Mouse (Mus musculus) heart, postnatal 0 days (tissue): ENCODE data around the gene Bmp2k.

ENCODE experiments used
- CTCF ChIP-seq: IDR thresholded peaks from 2 replicates; pipeline ENCODE4 v1.5.1; 2016; ENCODE audit warnings: antibody characterized with exemption, control low read depth, low read depth
- EP300 ChIP-seq: IDR thresholded peaks from 2 replicates; pipeline ENCODE4 v1.6.1; 2016; ENCODE audit warnings: antibody characterized with exemption, low read depth

DNA sequence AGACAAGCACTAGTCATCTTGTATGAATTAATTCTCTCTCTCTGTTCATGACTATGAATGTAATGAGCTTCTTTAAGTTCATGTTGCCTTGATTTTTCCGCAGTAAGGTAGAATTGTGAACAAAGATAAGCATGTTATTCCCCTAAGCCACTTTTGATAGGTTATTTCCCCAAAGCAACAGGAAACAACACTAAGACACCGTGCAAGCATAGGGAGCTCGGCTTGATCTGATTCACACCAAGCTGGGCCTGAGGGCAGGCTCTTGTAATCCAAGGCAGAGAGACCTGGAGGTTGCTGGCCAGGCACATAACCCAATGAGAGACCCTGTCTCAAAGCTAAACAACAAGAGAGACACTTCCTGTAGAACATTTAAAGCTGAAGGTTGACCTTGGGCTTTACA, 21.3 kb upstream of the Bmp2k start:
- no peak for TF ChIP-seq CTCF
- no peak for TF ChIP-seq EP300
